Mouse (Mus musculus): Measurements from ENCODE around the gene Astl. TPM values are rescaled to one million over a fixed set of nuclear protein-coding genes. Genes with fewer than 3 reads are reported as not detected.

Gene Astl
- not detected in 2 replicates for polyA plus RNA-seq (2012; rRNA removed; ENCODE audit: low replicate concordance)

DNA sequence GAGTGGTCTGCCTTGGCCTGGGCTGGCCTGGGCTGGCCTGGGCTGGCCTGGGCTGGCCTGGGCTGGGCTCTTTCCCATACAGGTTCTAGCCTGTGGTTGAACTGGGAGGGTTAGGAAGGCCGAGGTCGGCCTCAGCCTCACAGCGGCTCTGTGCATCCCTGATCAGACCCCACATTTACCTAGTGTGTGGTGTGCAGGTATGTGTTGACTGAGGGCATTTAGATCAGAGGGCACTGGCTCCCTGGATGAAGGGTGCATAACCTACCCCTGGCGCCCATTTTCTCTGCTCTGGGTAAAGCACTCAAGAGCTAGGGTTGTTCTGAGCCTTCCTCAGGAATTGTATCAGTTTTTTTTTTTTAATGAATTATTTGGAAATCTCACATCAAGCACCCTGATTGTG lies at the start of gene Astl:
Astl (plus strand) TSS at position 224 of the 400 bp plus-strand sequence.

DNA sequence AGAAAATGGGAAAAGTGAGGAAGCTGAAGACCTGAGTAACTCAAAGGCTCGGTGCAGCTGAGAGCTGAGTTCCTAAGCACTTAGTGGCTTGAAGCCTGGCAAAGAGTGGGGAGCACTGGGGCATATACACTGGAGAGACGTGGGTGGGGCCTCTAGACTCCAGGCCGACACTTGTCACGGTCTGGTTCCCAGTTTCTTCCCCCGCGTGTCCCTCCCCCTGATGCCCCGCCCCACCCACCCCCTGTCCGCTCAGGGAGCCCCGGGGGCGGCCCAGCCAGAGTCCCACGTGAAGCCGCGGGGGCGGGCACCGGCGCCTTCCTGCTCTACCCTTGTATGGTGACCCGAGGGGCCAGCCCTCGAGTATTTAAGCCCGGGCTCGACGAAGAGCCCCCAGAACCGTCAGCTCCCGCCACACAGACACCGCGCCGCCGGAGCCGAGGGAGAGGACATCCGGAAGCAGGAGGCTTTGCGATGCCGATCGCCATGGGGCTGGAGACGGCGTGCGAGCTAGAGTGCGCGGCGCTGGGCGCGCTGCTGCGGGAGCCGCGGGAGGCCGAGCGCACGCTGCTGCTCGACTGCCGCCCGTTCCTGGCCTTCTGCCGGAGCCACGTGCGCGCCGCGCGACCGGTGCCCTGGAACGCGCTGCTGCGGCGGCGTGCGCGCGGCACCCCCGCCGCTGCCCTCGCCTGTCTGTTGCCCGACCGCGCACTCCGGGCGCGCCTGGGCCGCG lies 2.5 kb upstream of the Astl start, which contains the start of gene Dusp2:
Dusp2 (plus strand) TSS at position 393 of the 730 bp plus-strand sequence.

DNA sequence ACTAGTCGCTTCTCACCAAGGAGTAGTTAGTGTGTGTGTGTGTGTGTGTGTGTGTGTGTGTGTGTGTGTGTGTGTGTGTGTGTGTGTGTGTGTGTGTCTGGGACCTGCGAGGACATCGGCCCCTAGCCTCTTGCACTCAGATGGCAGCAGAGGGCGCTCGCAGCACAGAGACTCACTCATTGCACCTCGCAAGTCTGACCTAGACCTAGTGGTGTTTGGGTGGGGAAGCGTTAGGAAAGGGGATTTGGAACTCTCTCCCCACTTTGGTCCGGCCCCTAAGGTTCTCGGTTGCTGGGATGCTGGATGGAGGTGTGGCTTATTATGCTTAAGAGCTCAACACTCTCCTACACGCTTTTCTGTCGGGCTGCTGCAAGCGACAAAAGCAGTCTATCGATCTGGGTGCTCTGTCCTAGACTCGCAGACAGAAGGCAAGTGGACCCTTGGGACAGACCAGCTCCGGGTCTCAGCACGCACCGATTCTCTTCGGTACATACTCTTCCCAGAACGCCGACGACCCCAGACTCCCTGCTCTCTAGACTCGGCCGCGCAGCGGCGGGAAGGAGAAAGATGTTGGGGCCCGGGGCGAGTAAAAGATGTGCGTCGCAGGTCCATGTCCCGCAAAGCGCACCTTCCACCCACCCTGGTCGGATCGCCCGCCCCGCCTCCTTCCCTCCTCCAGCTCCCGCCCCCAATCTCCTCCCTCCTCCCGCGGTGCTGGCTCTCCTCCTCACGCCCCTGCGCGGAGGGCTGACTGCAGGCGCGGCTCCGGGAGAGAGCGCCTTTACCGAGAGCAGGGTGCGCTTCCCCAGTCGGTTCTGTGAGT lies 24.2 kb downstream of the Astl start, which contains the start of gene Adra2b:
Adra2b (plus strand) TSS at position 750 of the 823 bp plus-strand sequence.

Other genes starting within 250 kb of the Astl start
- 1.7 and 4.4 TPM in 2 replicates for gene Ncaph, start 204.7 kb upstream of the Astl start, polyA plus RNA-seq (2012; rRNA removed; ENCODE audit: low replicate concordance)
- gene Itpripl1, start 195.2 kb upstream of the Astl start, polyA plus RNA-seq (2012; rRNA removed; ENCODE audit: low replicate concordance): 19.0 and 24.2 TPM in 2 replicates
- 2.3 TPM in 2 replicates for gene 1810024B03Rik, start 130.4 kb upstream of the Astl start, polyA plus RNA-seq (2012; rRNA removed; ENCODE audit: low replicate concordance)
- 47.7 and 72.8 TPM in 2 replicates for gene Snrnp200, start 130.3 kb upstream of the Astl start, polyA plus RNA-seq (2012; rRNA removed; ENCODE audit: low replicate concordance)
- 79.4 and 82.5 TPM in 2 replicates for gene Ciao1, start 90.8 kb upstream of the Astl start, polyA plus RNA-seq (2012; rRNA removed; ENCODE audit: low replicate concordance)
- gene Tmem127, start 90.7 kb upstream of the Astl start, polyA plus RNA-seq (2012; rRNA removed; ENCODE audit: low replicate concordance): 96.8 and 112 TPM in 2 replicates
- gene Stard7, start 68.4 kb upstream of the Astl start, polyA plus RNA-seq (2012; rRNA removed; ENCODE audit: low replicate concordance): 40.2 and 47.2 TPM in 2 replicates
- 2.2 and 11.6 TPM in 2 replicates for gene Dusp2, start 2.5 kb upstream of the Astl start, polyA plus RNA-seq (2012; rRNA removed; ENCODE audit: low replicate concordance)
- gene Adra2b, start 24.6 kb downstream of the Astl start, polyA plus RNA-seq (2012; rRNA removed; ENCODE audit: low replicate concordance): 0.41 and 0.66 TPM in 2 replicates
- gene Gpat2, start 86.6 kb downstream of the Astl start, polyA plus RNA-seq (2012; rRNA removed; ENCODE audit: low replicate concordance): 0.21 and 0.28 TPM in 2 replicates
- gene Fahd2a, start 105.9 kb downstream of the Astl start, polyA plus RNA-seq (2012; rRNA removed; ENCODE audit: low replicate concordance): 30.8 and 43.2 TPM in 2 replicates
- 2.6 and 16.0 TPM in 2 replicates for gene Kcnip3, start 183.5 kb downstream of the Astl start, polyA plus RNA-seq (2012; rRNA removed; ENCODE audit: low replicate concordance)
- 0.10 and 1.6 TPM in 2 replicates for gene Prom2, start 202.8 kb downstream of the Astl start, polyA plus RNA-seq (2012; rRNA removed; ENCODE audit: low replicate concordance)
- gene Zfp661, start 248.5 kb downstream of the Astl start, polyA plus RNA-seq (2012; rRNA removed; ENCODE audit: low replicate concordance): 3.7 and 4.5 TPM in 2 replicates
- gene Mrps5, start 248.6 kb downstream of the Astl start, polyA plus RNA-seq (2012; rRNA removed; ENCODE audit: low replicate concordance): 52.5 and 67.7 TPM in 2 replicates